Mouse (Mus musculus): ENCODE results near the gene Gnas.

DNA sequence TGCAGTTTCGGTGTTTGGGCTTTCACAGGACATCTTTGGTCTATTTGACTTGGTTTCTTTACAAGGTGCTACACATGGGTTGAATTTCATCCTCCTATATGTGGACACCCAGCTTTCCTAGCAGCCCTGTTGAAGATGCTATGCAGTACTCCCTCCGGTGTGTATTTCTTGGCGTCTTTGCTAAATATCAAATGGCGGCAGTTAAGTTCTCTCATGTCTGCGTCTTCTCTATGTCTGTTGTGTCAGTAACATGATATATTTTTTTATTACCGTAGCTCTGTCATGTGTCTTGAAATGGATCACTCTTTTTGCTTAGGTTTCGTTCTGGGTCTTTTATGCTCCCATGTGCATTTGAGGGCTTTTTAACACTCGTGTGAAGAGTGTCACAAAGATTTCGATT, 96.9 kb downstream of the Gnas start:
- TF ChIP-seq CTCF (IDR thresholded peaks at IDR 0.05; ENCODE audit: control insufficient read depth, insufficient read depth, low read length) (no peak), POLR2A (IDR thresholded peaks at IDR 0.05; ENCODE audit: borderline replicate concordance, control insufficient read depth, low read depth, low read length) (no peak)
